Mouse (Mus musculus): ENCODE measurements around the gene Klf12. TPM values are rescaled to one million over a fixed set of nuclear protein-coding genes. Genes with fewer than 3 reads are reported as not detected.

Gene Klf12
- polyA plus RNA-seq, 1 experiment = 20.9 TPM

DNA sequence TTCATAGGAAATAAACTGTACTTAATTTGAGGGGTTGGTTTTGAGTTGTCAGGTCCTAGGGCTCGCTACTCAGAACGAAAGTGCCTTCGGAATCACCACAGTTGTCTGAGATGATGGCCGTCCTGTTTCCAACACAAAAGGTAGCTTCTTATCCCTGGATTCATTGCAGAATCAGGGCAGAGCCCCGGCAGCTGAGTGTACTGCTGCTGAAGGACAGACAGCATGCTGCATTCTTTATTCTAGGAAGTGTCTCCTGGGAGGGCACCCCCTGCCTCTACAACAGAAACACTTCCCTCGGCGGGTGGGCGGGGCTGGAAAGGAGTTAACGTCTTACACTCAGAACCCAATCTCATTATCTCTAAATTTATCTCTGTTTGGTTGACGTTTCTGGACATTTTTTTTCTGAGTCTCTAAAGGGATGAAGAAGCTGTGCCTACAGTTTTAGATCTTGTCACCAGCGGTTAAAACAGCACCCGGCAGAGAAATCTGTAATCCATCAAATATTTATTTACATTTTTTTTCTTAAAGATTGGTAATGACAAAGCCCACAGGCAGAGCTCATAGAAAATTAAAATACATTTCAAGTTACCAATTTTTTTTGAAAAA lies 74.6 kb downstream of the Klf12 start:
- no peak overlapping the region for H3K4me3 ChIP-seq (replicated peaks; ENCODE audit: insufficient read depth, low read depth, low read length)
- 84% methylated on average over 12 of the region's 12 CpGs for WGBS
- H3K27ac ChIP-seq (ENCODE audit: insufficient read depth, low read length) = no peak overlapping the region
- no peak for TF ChIP-seq POLR2A (IDR thresholded peaks at IDR 0.05; ENCODE audit: borderline replicate concordance, insufficient read depth, low read length)
- TF ChIP-seq CTCF (IDR thresholded peaks at IDR 0.05; ENCODE audit: borderline replicate concordance, insufficient read depth, low read depth, low read length) = no peak
- no peak for DNase-seq
- peaks cover 7% of the 10 kb centered on the region for H3K4me1 ChIP-seq (ENCODE audit: control insufficient read depth, insufficient read depth, low read length)
- H3K27me3 ChIP-seq (ENCODE audit: control insufficient read depth, insufficient read depth, low read length) = no peaks in the 10 kb centered on the region

GRCm38 (mm10) chr14:100207081-100207480 lies 77.4 kb downstream of the Klf12 start:
- DNase-seq = no peak
- Histone ChIP-seq H3K27ac (ENCODE audit: insufficient read depth, low read length) (no peak overlapping the region), H3K4me1 (ENCODE audit: control insufficient read depth, insufficient read depth, low read length) (peaks cover 7% of the 10 kb centered on the region), H3K27me3 (ENCODE audit: control insufficient read depth, insufficient read depth, low read length) (no peaks in the 10 kb centered on the region), H3K4me3 (replicated peaks; ENCODE audit: insufficient read depth, low read depth, low read length) (no peak overlapping the region)
- TF ChIP-seq CTCF (IDR thresholded peaks at IDR 0.05; ENCODE audit: borderline replicate concordance, insufficient read depth, low read depth, low read length) (no peak), POLR2A (IDR thresholded peaks at IDR 0.05; ENCODE audit: borderline replicate concordance, insufficient read depth, low read length) (no peak)
- 93% methylated on average over 3 of the region's 3 CpGs for WGBS

DNA sequence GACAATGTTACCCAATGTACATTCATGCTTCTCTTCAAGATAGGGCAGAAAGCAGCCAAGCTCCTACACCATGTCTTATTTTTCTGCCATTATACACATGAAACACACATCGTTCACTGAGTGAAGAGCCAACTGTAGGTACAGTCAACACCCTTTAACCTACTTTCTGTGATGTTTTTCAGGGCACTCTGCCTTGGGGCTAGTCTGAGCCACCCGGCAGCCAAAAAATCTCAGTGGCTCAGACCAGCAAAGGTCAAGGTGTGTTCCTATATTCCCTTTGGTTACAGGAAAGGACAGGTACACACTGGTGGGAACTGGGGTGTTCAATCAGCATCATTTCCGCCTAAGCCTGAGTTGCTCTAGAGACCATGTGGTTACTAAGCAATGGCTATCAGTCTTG lies 78.3 kb downstream of the Klf12 start:
- TF ChIP-seq CTCF (IDR thresholded peaks at IDR 0.05; ENCODE audit: borderline replicate concordance, insufficient read depth, low read depth, low read length) (no peak), POLR2A (IDR thresholded peaks at IDR 0.05; ENCODE audit: borderline replicate concordance, insufficient read depth, low read length) (no peak)
- WGBS = 94% methylated on average over 3 of the region's 3 CpGs
- H3K27me3 ChIP-seq (ENCODE audit: control insufficient read depth, insufficient read depth, low read length) = no peaks in the 10 kb centered on the region
- H3K27ac ChIP-seq (ENCODE audit: insufficient read depth, low read length) = no peak overlapping the region
- peaks cover 7% of the 10 kb centered on the region for H3K4me1 ChIP-seq (ENCODE audit: control insufficient read depth, insufficient read depth, low read length)
- H3K4me3 ChIP-seq (replicated peaks; ENCODE audit: insufficient read depth, low read depth, low read length) = no peak overlapping the region
- no peak for DNase-seq

DNA sequence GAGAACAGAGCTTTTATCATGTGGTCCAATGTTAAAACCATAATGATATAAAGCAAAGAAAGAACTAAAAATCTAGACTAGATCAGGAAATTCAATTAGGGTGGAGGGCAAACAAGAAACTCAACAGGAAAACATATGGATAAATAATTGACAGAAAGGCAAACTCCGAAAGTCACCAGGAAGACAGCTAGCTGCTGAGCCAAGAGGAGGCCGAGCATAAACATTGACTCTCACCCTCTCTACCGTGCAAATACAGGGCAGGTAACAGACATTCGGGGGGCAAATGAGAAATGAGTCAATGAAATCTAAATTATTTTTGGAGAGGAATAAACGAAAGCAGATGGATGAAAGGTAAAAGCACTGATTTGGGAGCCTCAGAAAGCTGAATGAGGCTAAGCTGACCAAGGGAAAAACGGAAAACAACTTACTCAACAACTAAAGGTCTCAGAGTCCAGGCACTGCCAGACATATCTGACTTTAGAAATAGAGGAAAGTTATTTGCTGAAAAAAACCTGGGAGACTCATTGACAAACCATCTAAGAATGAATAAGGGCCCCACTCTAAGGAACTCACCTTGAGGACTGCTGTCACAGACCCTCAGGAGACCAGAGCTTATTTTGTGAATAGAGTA lies 84.3 kb downstream of the Klf12 start:
- DNase-seq = no peak
- 89% methylated on average over 6 of the region's 6 CpGs for WGBS
- H3K4me1 ChIP-seq (ENCODE audit: control insufficient read depth, insufficient read depth, low read length) = no peaks in the 10 kb centered on the region
- TF ChIP-seq POLR2A (IDR thresholded peaks at IDR 0.05; ENCODE audit: borderline replicate concordance, insufficient read depth, low read length) (no peak), CTCF (IDR thresholded peaks at IDR 0.05; ENCODE audit: borderline replicate concordance, insufficient read depth, low read depth, low read length) (no peak)
- no peaks in the 10 kb centered on the region for H3K27me3 ChIP-seq (ENCODE audit: control insufficient read depth, insufficient read depth, low read length)
- H3K27ac ChIP-seq (ENCODE audit: insufficient read depth, low read length) = no peak overlapping the region
- H3K4me3 ChIP-seq (replicated peaks; ENCODE audit: insufficient read depth, low read depth, low read length) = no peak overlapping the region

DNA sequence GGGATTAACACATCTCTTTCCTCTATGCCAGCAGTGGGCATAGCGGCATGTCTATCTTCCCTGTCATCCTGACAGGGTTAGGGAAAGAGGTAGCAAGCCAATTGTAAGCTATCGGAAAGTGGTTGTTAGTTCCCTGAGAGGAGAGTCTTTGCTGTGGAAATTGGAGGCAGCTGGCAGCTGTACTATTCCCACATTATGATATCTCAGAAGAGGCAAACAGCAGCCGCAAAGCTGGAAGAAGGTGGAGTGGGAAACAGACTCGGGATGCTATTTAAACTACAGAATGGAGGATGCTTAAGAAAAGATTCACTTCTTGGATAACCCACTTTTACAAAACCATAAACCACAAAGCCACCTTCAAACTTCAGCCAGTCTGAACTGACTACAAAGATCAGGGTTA lies 85.8 kb downstream of the Klf12 start:
- Histone ChIP-seq H3K27me3 (ENCODE audit: control insufficient read depth, insufficient read depth, low read length) (no peaks in the 10 kb centered on the region), H3K4me3 (replicated peaks; ENCODE audit: insufficient read depth, low read depth, low read length) (no peak overlapping the region), H3K27ac (ENCODE audit: insufficient read depth, low read length) (no peak overlapping the region), H3K4me1 (ENCODE audit: control insufficient read depth, insufficient read depth, low read length) (0 out of 2 replicates have a peak, but pooled peaks cover 2% of the 10 kb centered on the region)
- DNase-seq = no peak
- WGBS = 99% methylated on average over 4 of the region's 4 CpGs
- TF ChIP-seq CTCF (IDR thresholded peaks at IDR 0.05; ENCODE audit: borderline replicate concordance, insufficient read depth, low read depth, low read length) = no peak
- no peak for TF ChIP-seq POLR2A (IDR thresholded peaks at IDR 0.05; ENCODE audit: borderline replicate concordance, insufficient read depth, low read length)

DNA sequence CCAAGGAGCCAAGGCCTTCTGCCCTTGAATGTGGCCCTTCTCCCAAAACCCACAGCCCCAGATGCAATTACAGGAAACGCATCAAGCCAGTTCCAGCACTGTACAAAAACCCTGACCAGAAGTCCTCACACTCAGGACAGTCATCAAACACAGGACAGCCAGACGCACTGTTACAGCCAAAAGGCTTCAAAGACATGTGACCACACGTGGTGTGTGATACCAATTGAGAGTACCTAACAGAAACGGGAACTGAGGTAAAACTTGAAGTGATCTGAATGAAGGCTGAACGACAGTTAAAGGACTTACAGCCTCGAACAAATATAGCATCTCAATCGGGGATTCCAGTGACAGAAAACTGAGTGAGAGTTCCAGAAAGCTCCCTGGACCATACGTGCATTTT lies 87.3 kb downstream of the Klf12 start:
- no peak for DNase-seq
- H3K27me3 ChIP-seq (ENCODE audit: control insufficient read depth, insufficient read depth, low read length) = no peaks in the 10 kb centered on the region
- no peak for TF ChIP-seq CTCF (IDR thresholded peaks at IDR 0.05; ENCODE audit: borderline replicate concordance, insufficient read depth, low read depth, low read length)
- no peak for TF ChIP-seq POLR2A (IDR thresholded peaks at IDR 0.05; ENCODE audit: borderline replicate concordance, insufficient read depth, low read length)
- no peak overlapping the region for H3K4me3 ChIP-seq (replicated peaks; ENCODE audit: insufficient read depth, low read depth, low read length)
- no peak overlapping the region for H3K27ac ChIP-seq (ENCODE audit: insufficient read depth, low read length)
- H3K4me1 ChIP-seq (ENCODE audit: control insufficient read depth, insufficient read depth, low read length) = 0 out of 2 replicates have a peak, but pooled peaks cover 2% of the 10 kb centered on the region
- WGBS = 94% methylated on average over 8 of the region's 8 CpGs

DNA sequence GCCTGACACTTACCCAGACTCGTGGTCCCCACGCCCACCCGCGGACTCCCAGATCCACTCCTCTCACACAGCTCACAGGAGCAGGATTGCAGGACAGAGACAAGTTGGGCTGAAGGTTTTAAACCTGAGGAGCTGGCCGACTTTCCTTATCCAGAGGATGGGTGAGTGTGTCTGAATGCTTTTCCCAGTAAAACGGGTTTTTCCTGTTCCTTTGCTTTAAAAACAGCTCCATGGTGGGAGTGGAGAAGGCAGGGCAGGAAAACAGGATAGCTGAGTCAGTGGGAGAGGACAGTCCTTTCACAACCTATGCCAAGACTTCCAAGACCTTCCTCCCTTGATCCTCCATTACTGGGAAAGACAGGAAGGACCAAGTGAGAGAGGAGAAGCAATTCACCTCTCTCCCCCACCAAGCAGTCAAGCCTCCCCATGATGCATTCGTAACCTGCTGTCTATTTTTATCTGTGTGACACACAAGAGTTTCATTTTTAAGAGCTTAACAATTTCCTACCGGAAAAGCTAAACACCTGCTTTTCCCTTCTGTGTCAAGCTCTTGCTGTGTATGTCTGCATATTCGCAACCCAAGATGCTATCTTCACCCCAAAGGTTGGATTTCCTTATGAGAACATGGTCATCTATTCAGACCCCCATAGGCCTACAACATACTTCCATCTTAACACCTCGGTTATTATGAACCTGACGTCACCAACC lies 94.8 kb downstream of the Klf12 start:
- DNase-seq = no peak
- Histone ChIP-seq H3K4me1 (ENCODE audit: control insufficient read depth, insufficient read depth, low read length) (0 out of 2 replicates have a peak, but pooled peaks cover 2% of the 10 kb centered on the region), H3K27ac (ENCODE audit: insufficient read depth, low read length) (no peak overlapping the region), H3K4me3 (replicated peaks; ENCODE audit: insufficient read depth, low read depth, low read length) (no peak overlapping the region), H3K27me3 (ENCODE audit: control insufficient read depth, insufficient read depth, low read length) (no peaks in the 10 kb centered on the region)
- 84% methylated on average over 11 of the region's 11 CpGs for WGBS
- TF ChIP-seq POLR2A (IDR thresholded peaks at IDR 0.05; ENCODE audit: borderline replicate concordance, insufficient read depth, low read length) (no peak), CTCF (IDR thresholded peaks at IDR 0.05; ENCODE audit: borderline replicate concordance, insufficient read depth, low read depth, low read length) (no peak)
